Mouse (Mus musculus) ES-Bruce4 (cell line): ENCODE measurements at regions not wholly inside any gene's neighbourhood (a gene's known extent, or its start where the extent isn't known, plus 50 kb on each side); places are given as distances from the start of the nearest gene placed in this dataset.

Experiments used
- CTCF ChIP-seq: IDR thresholded peaks from one replicate; pipeline ENCODE4 v1.8.1; 2011; ENCODE audit warnings: low read depth, low read length
- EP300 ChIP-seq: IDR thresholded peaks from 2 replicates; pipeline ENCODE4 v1.6.1; 2011; ENCODE audit warnings: low read depth, low read length; ENCODE audit not compliant: insufficient read depth
- POLR2A ChIP-seq: IDR thresholded peaks from one replicate; pipeline ENCODE4 v1.8.1; 2011; ENCODE audit warnings: low read length; ENCODE audit not compliant: insufficient read depth

- TF ChIP-seq CTCF = no peak
- no peak for TF ChIP-seq POLR2A
- TF ChIP-seq EP300 = no peak
These were observed 101.4 kb upstream of the Dynlrb2 start for GRCm38 (mm10) chr8:116403366-116403765.
